Mouse (Mus musculus): ENCODE results near the gene Nudt15. TPM values are rescaled to one million over a fixed set of nuclear protein-coding genes. Genes with fewer than 3 reads are reported as not detected.
A peak's percentile ranks its signal among the peaks of the same experiment; 100 is the strongest.

Nudt15 gene
- total RNA-seq, 4 experiments from 2014 or later: 6.6 to 8.7 (median 8.1) TPM

- peak; percentile 64 to 68 for DNase-seq (ENCODE audit: low spot score in 2 of 2)
Observed at GRCm38 (mm10) chr14:73473670-73474460, 74.2 kb downstream of the Nudt15 start.

DNA sequence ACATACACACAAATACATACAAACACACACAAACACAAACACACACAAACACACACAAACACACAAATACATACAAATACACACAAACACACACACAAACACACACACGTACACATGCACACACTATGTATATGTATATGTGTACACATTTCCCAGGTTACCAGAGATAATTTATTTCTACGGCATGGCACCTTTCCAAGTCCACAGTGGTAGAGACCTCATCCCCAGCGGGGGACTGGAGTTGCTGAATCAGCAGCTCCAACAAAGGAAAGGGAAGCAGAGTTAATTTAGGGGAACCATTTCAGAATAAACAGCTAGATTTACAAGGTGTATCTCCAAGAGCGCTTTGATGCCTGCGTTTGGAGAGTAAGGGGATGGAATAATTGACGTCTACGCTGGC is 75.8 kb downstream of the Nudt15 start:
- DNase-seq (ENCODE audit: low spot score in 2 of 2): no peak

DNA sequence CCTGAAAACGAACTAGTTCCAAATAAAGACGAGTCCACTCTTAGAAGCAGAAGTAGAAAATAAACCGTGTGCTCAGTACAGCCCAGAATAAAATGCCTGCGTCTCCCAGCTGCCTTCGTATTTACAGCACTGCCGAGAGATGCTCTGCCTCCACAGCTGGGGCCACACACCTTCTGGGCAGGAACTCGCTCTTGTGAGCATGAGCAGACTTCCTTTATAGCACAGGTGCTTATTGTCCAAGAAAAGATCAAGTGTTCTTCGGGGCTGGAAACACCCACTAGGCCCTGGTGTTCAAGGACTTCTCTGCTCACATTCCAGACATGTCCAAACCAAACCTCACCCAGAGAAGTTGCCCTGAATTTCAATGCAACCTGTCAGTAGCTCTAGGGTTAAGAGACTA is 77.4 kb downstream of the Nudt15 start:
- DNase-seq (ENCODE audit: low spot score in 2 of 2): no peak

GRCm38 (mm10) chr14:73469506-73469905 is 78.5 kb downstream of the Nudt15 start:
- DNase-seq (ENCODE audit: low spot score in 2 of 2): no peak

Other genes starting within 250 kb of the Nudt15 start
- gene Rb1, start 222.4 kb downstream of the Nudt15 start, total RNA-seq (2022): 10 to 100 TPM; 14.5 to 25.1 (median 17.4) TPM
- 100 to 1,000 TPM; 232 to 300 (median 269) TPM for gene Itm2b, start 163.0 kb downstream of the Nudt15 start, total RNA-seq (2022)
- gene Med4, start 38.2 kb downstream of the Nudt15 start, total RNA-seq (2022): 10 to 100 TPM; 10.1 to 14.5 (median 12.7) TPM
- gene Sucla2, start 22.9 kb downstream of the Nudt15 start, total RNA-seq (2022): 100 to 1,000 TPM; 374 to 423 (median 388) TPM
- not detected for gene Gm21750, start 113.0 kb upstream of the Nudt15 start, total RNA-seq (2022)

Data from gastrocnemius, adult 8-10 months (tissue).